Mouse (Mus musculus): ENCODE measurements around the gene Slc35f4. TPM values are rescaled to one million over a fixed set of nuclear protein-coding genes. Genes with fewer than 3 reads are reported as not detected.

Gene Slc35f4
- total and polyA plus RNA-seq, 3 experiments: not detected

- H3K9ac ChIP-seq (ENCODE audit: control insufficient read depth, low read depth, low read length, poor library complexity, severe bottlenecking): no peak overlapping the region
- H3K4me1 ChIP-seq (ENCODE audit: control insufficient read depth in 1 of 2, insufficient read depth in 2 of 2, low read length in 2 of 2): no peaks in the 10 kb centered on the region
- no peaks in the 10 kb centered on the region for H3K27me3 ChIP-seq (ENCODE audit: control insufficient read depth in 1 of 2, insufficient read depth in 2 of 2, low read length in 2 of 2)
- no peak for TF ChIP-seq EP300 (IDR thresholded peaks at IDR 0.05; ENCODE audit: low read depth in 1 of 2, low read length in 2 of 2)
- no peaks in the 10 kb centered on the region for H3K9me3 ChIP-seq (replicated peaks; ENCODE audit: insufficient read depth, low read length)
- no peak for DNase-seq (ENCODE audit: low read depth, low spot score)
- no peak overlapping the region for H3K4me3 ChIP-seq (ENCODE audit: control insufficient read depth in 1 of 2, insufficient read depth in 1 of 2, low read depth in 2 of 2, low read length in 2 of 2)
- H3K36me3 ChIP-seq (ENCODE audit: control insufficient read depth in 1 of 2, insufficient read depth in 2 of 2, low read length in 2 of 2): no peaks in the 10 kb centered on the region
- no peak overlapping the region for H3K27ac ChIP-seq (ENCODE audit: control insufficient read depth, low read depth, low read length)
- no peaks in the 10 kb centered on the region for H3K79me2 ChIP-seq (ENCODE audit: control insufficient read depth, insufficient read depth, low read length, poor library complexity)
Observed at GRCm38 (mm10) chr14:49305534-49306409, 220.1 kb downstream of the Slc35f4 start.

DNA sequence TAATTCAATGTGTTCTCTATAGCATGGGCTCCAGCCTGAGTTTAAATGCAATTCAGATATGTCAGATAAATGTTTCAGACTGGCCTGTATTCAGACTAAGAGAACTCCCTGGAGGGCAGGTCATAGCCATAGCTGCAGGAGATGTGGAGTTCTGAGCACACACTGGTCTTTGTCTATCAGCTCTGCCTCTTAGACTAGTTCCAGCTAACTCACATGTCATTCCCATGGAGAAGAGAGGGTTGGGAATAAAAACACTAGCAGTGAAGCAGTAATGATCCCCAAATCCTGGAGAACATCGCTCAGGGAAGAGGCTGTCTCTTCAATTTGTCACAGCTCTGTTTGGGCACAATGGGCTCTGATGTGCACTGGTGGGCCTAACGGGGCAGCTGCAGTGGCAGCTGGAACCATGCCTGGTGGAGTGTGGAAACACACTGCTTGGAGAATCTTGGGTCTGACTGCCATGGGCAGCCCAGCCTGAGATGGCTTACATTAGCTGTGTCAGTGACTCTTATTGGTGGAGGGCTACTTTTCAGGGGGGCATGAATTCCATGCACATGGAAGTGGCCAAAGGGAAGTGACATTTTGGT lies 223.5 kb downstream of the Slc35f4 start:
- Histone ChIP-seq H3K27me3 (ENCODE audit: control insufficient read depth in 1 of 2, insufficient read depth in 2 of 2, low read length in 2 of 2) (no peaks in the 10 kb centered on the region), H3K79me2 (ENCODE audit: control insufficient read depth, insufficient read depth, low read length, poor library complexity) (no peaks in the 10 kb centered on the region)
- TF ChIP-seq EP300 (IDR thresholded peaks at IDR 0.05; ENCODE audit: low read depth in 1 of 2, low read length in 2 of 2): no peak

GRCm38 (mm10) chr14:49300981-49301619 lies 224.7 kb downstream of the Slc35f4 start:
- TF ChIP-seq ZNF384 (IDR thresholded peaks at IDR 0.05; ENCODE audit: low read depth, low read length) (no peak), USF2 (IDR thresholded peaks at IDR 0.05; ENCODE audit: borderline replicate concordance in 1 of 2, insufficient read depth in 1 of 2, low read depth in 1 of 2, low read length in 2 of 2) (no peak), NRF1 (IDR thresholded peaks at IDR 0.05; ENCODE audit: insufficient read depth, low read depth, low read length, poor library complexity, severe bottlenecking) (no peak), MYB (IDR thresholded peaks at IDR 0.05; ENCODE audit: low read depth, low read length) (no peak), MEF2A (IDR thresholded peaks at IDR 0.05; ENCODE audit: extremely low read depth, insufficient replicate concordance, low read depth, low read length, poor library complexity, severe bottlenecking) (no peak), TAL1 (IDR thresholded peaks at IDR 0.05; ENCODE audit: low read length) (no peak), SMC3 (IDR thresholded peaks at IDR 0.05; ENCODE audit: low read depth, low read length) (no peak), RAD21 (IDR thresholded peaks at IDR 0.05; ENCODE audit: low read depth, low read length) (no peak), MAX (IDR thresholded peaks at IDR 0.05; ENCODE audit: low read length) (no peak), RCOR1 (IDR thresholded peaks at IDR 0.05; ENCODE audit: low read depth, low read length) (no peak), POLR2A (IDR thresholded peaks at IDR 0.05; ENCODE audit: control insufficient read depth in 1 of 2, insufficient read depth in 1 of 2, low read depth in 1 of 2, low read length in 2 of 2, poor library complexity in 1 of 2) (no peak), GABPA (IDR thresholded peaks at IDR 0.05; ENCODE audit: low read depth, low read length) (no peak), ZMIZ1 (IDR thresholded peaks at IDR 0.05; ENCODE audit: low read depth, low read length) (no peak), MYC (IDR thresholded peaks at IDR 0.05; ENCODE audit: low read depth, low read length) (no peak), E2F4 (IDR thresholded peaks at IDR 0.05; ENCODE audit: borderline replicate concordance, low read depth, low read length) (no peak), UBTF (IDR thresholded peaks at IDR 0.05; ENCODE audit: borderline replicate concordance, insufficient read depth, low read depth, low read length) (no peak), GATA1 (IDR thresholded peaks at IDR 0.05; ENCODE audit: low read depth, low read length) (no peak)
- H3K27me3 ChIP-seq (ENCODE audit: control insufficient read depth in 1 of 2, insufficient read depth in 2 of 2, low read length in 2 of 2): no peaks in the 10 kb centered on the region
- H3K79me2 ChIP-seq (ENCODE audit: control insufficient read depth, insufficient read depth, low read length, poor library complexity): no peaks in the 10 kb centered on the region
- H3K9ac ChIP-seq (ENCODE audit: control insufficient read depth, low read depth, low read length, poor library complexity, severe bottlenecking): no peak overlapping the region
- DNase-seq (ENCODE audit: low read depth, low spot score): no peak
- no peaks in the 10 kb centered on the region for H3K4me1 ChIP-seq (ENCODE audit: control insufficient read depth in 1 of 2, insufficient read depth in 2 of 2, low read length in 2 of 2)
- H3K9me3 ChIP-seq (replicated peaks; ENCODE audit: insufficient read depth, low read length): no peaks in the 10 kb centered on the region
- no peaks in the 10 kb centered on the region for H3K36me3 ChIP-seq (ENCODE audit: control insufficient read depth in 1 of 2, insufficient read depth in 2 of 2, low read length in 2 of 2)
- H3K27ac ChIP-seq (ENCODE audit: control insufficient read depth, low read depth, low read length): no peak overlapping the region
- H3K4me3 ChIP-seq (ENCODE audit: control insufficient read depth in 1 of 2, insufficient read depth in 1 of 2, low read depth in 2 of 2, low read length in 2 of 2): no peak overlapping the region

More for the DNA sequence above, 223.5 kb downstream of the Slc35f4 start:
- Histone ChIP-seq H3K4me1 (ENCODE audit: control insufficient read depth in 1 of 2, insufficient read depth in 2 of 2, low read length in 2 of 2) (no peaks in the 10 kb centered on the region), H3K9ac (ENCODE audit: control insufficient read depth, low read depth, low read length, poor library complexity, severe bottlenecking) (no peak overlapping the region), H3K9me3 (replicated peaks; ENCODE audit: insufficient read depth, low read length) (no peaks in the 10 kb centered on the region), H3K36me3 (ENCODE audit: control insufficient read depth in 1 of 2, insufficient read depth in 2 of 2, low read length in 2 of 2) (no peaks in the 10 kb centered on the region), H3K27ac (ENCODE audit: control insufficient read depth, low read depth, low read length) (no peak overlapping the region), H3K4me3 (ENCODE audit: control insufficient read depth in 1 of 2, insufficient read depth in 1 of 2, low read depth in 2 of 2, low read length in 2 of 2) (no peak overlapping the region)
- no peak for DNase-seq (ENCODE audit: low read depth, low spot score)
